Mouse (Mus musculus) limb, embryonic 14.5 days (tissue): ENCODE measurements around the gene Prkn. TPM values are rescaled to one million over a fixed set of nuclear protein-coding genes. Genes with fewer than 3 reads are reported as not detected.

ENCODE experiments used
- ATAC-seq: fragments of 200-750 bp; cut with Nextera tagmentation; 2 replicates; pipeline ENCODE4 v1.8.0; 2017; ENCODE audit warnings: low read depth, moderate number of reproducible peaks, moderate TSS enrichment; ENCODE audit not compliant: low FRiP score
- DNase-seq: peaks from one replicate; pipeline ENCODE4 v3.0.0-alpha.2; 2015; ENCODE audit warnings: low spot score
- H3K27ac ChIP-seq: fragments of 300-500 bp; sonication (generic); replicated peaks from 2 replicates; pipeline ENCODE4 v1.5.1; 2014; ENCODE audit warnings: low read depth, mild to moderate bottlenecking, low read length, moderate library complexity, mixed read lengths
- H3K27me3 ChIP-seq: fragments of 300-500 bp; sonication (generic); 2 replicates; pipeline ENCODE4 v1.6.1; 2014; ENCODE audit warnings: low read length, mixed read lengths; ENCODE audit not compliant: control insufficient read depth, insufficient read depth
- H3K36me3 ChIP-seq: fragments of 300-500 bp; sonication (generic); 2 replicates; pipeline ENCODE4 v1.6.1; 2014; ENCODE audit warnings: mild to moderate bottlenecking, low read length, moderate library complexity, mixed read lengths; ENCODE audit not compliant: control insufficient read depth, insufficient read depth
- H3K4me1 ChIP-seq: fragments of 300-500 bp; sonication (generic); 2 replicates; pipeline ENCODE4 v1.6.1; 2014; ENCODE audit warnings: antibody characterized with exemption, low read length, mixed read lengths; ENCODE audit not compliant: control insufficient read depth, insufficient read depth
- H3K4me2 ChIP-seq: fragments of 300-500 bp; sonication (generic); replicated peaks from 2 replicates; pipeline ENCODE4 v1.6.1; 2014; ENCODE audit warnings: low read depth, mild to moderate bottlenecking, low read length, moderate library complexity; ENCODE audit not compliant: severe bottlenecking
- H3K4me3 ChIP-seq: fragments of 300-500 bp; sonication (generic); replicated peaks from 2 replicates; pipeline ENCODE4 v1.5.1; 2014; ENCODE audit warnings: low read length
- H3K9ac ChIP-seq: fragments of 300-500 bp; sonication (generic); 2 replicates; pipeline ENCODE4 v1.6.1; 2014; ENCODE audit warnings: mild to moderate bottlenecking, low read depth, low read length, moderate library complexity; ENCODE audit not compliant: severe bottlenecking
- H3K9me3 ChIP-seq: fragments of 300-500 bp; sonication (generic); 2 replicates; pipeline ENCODE4 v1.6.1; 2016; ENCODE audit warnings: low read length; ENCODE audit not compliant: control insufficient read depth
- POLR2A ChIP-seq: fragments of 200-500 bp; IDR thresholded peaks from 2 replicates; pipeline ENCODE4 v1.8.0; 2012; ENCODE audit warnings: inconsistent platforms, mild to moderate bottlenecking, moderate library complexity, borderline replicate concordance; ENCODE audit not compliant: insufficient read depth, insufficient read length; ENCODE audit errors: extremely low read depth
- WGBS: fragments of 180-500 bp; shearing (Covaris S2); extraction: QIAGEN DNeasy Blood & Tissue Kit; methylation state at CpG from one replicate; pipeline ENCODE4 v1.1.7; 2014; 5-methylcytosine and 5-hydroxymethylcytosine counted together
- polyA plus RNA-seq, 2 experiments: library from polyadenylated mRNA; depleted of rRNA in 1 of 2; stranded (reverse) in 1 of 2; unstranded in 1 of 2; fragments of >200 nt; fragmentation: Nextera tagmentation in 1 of 2; extraction: Ambion mirVana in 1 of 2; gene quantifications; 2 replicates each; pipeline versions ENCODE4 v1.2.1 to v1.2.3; 2012 to 2014

The Prkn gene
- polyA plus RNA-seq, 2 experiments = 2.3 to 2.7 TPM

- Histone ChIP-seq H3K4me2 (no peak overlapping the region), H3K4me1 (peaks cover 13% of the 10 kb centered on the region; the same call in 1 of the 2 replicates), H3K36me3 (no peaks in the 10 kb centered on the region), H3K9ac (no peak overlapping the region), H3K27ac (no peak overlapping the region), H3K4me3 (no peak overlapping the region), H3K9me3 (no peaks in the 10 kb centered on the region), H3K27me3 (no peaks in the 10 kb centered on the region)
- ATAC-seq = no peak
- TF ChIP-seq POLR2A = no peak
- WGBS = 65% methylated on average over 2 of the region's 2 CpGs
- DNase-seq = no peak
Measured at GRCm38 (mm10) chr17:11033594-11033993, 193.4 kb downstream of the Prkn start.

GRCm38 (mm10) chr17:11038272-11038671 lies 198.1 kb downstream of the Prkn start:
- H3K4me2 ChIP-seq = no peak overlapping the region

DNA sequence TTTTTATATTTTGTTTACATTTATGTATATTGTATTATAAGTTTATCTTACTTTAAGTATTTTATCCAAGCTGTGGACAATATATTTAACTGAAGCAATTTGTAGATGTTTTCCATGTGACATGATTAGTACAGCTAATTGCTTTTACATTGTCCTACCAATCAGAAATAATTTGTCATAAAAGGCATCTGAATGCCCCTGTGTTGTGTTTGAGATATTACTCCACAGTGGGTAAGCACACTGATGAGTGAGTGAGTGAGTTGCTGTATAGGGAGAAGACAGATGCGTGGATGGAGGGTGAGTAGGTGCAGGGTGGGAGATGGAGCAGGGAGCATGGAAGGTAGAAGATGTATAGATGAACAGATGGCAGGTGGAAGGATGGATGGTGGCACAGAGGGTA lies 218.8 kb downstream of the Prkn start:
- no peaks in the 10 kb centered on the region for H3K27me3 ChIP-seq
- no peak overlapping the region for H3K4me3 ChIP-seq
- H3K4me1 ChIP-seq = no peaks in the 10 kb centered on the region
- 85% methylated on average over 1 of the region's 1 CpGs for WGBS
- H3K27ac ChIP-seq = no peak overlapping the region
- H3K4me2 ChIP-seq = no peak overlapping the region
- H3K36me3 ChIP-seq = no peaks in the 10 kb centered on the region
- no peak for DNase-seq
- H3K9ac ChIP-seq = no peak overlapping the region
- no peak for ATAC-seq
- H3K9me3 ChIP-seq = no peaks in the 10 kb centered on the region
- TF ChIP-seq POLR2A = no peak

More at GRCm38 (mm10) chr17:11038272-11038671, 198.1 kb downstream of the Prkn start:
- no peaks in the 10 kb centered on the region for H3K36me3 ChIP-seq
- DNase-seq (no peak), ATAC-seq (no peak)
- no peak overlapping the region for H3K27ac ChIP-seq
- no peaks in the 10 kb centered on the region for H3K4me1 ChIP-seq
- no peaks in the 10 kb centered on the region for H3K27me3 ChIP-seq
- no peak for TF ChIP-seq POLR2A
- no peak overlapping the region for H3K9ac ChIP-seq
- WGBS = 92% methylated on average over 1 of the region's 1 CpGs
- H3K4me3 ChIP-seq = no peak overlapping the region
- H3K9me3 ChIP-seq = no peaks in the 10 kb centered on the region

DNA sequence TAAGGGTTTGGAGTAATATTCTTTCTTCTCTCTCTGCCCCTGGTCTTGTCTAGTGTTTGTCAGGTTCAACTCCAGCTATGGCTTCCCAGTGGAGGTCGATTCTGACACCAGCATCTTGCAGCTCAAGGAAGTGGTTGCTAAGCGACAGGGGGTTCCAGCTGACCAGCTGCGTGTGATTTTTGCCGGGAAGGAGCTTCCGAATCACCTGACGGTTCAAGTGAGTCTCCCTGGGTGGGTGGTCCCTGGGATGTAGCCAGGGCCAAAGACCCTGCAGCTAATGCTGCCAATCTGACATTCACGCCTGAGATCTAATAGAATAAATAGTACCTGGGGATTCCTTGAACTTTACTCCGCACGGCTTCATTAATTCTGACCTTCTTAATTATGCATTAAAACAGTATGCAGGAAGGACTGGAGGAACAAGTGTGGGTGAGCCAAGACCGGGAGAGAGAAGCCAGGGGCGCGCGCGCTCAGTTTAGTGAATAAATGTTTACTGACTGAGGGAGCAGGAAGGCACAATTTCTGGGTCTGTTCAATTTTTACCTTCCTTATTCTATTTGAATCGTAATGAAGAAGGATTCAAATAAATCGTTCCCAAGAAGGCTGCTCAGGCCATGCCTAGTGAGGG lies 227.0 kb downstream of the Prkn start:
- H3K9ac ChIP-seq = no peak overlapping the region
- no peak for TF ChIP-seq POLR2A
- whole genome bisulfite sequencing = 6% methylated on average over 16 of the region's 16 CpGs
- no peak overlapping the region for H3K4me3 ChIP-seq
- H3K4me1 ChIP-seq = peaks cover 9% of the 10 kb centered on the region; the same call in 1 of the 2 replicates
- no peak overlapping the region for H3K27ac ChIP-seq
- DNase-seq = no peak
- H3K27me3 ChIP-seq = no peaks in the 10 kb centered on the region
- H3K9me3 ChIP-seq = no peaks in the 10 kb centered on the region
- H3K4me2 ChIP-seq = peak overlapping the region; percentile 27
- no peak for ATAC-seq
- no peaks in the 10 kb centered on the region for H3K36me3 ChIP-seq

DNA sequence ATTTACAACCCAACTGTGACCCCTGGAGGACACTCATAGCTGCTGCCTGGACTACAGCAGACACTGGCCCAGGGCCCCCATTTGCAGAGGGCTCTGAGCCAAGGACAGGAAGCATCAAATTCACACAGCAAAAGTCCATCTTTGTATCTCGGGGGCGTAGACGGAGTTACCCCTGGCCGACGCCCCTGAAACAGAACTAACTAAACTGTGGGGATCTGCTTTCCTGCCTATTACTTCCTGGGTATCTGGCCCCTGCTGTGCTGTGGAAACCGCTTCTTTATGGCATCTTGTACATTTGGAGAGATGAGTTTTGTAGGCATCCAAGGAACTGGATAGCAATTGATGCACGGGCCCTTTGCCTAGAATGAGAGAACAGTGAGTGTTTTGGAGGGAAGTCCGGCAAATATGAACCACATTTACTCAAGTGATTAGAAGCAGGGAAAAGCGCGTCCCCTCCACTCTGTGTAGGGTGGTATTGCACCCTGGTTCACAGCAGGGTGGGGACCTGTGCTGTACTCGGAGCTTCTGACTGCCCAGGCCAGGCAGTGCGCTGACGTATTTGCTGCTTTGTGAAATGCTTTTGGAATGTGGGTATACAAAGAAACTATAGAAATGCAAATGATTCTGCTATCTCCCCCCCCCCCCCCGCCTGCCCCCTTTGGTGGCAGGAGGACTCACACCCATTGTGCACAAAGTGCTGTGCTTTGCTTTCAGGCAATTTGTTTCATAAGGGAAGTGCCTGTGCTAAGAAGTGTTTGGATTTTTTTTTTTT lies 227.7 kb downstream of the Prkn start:
- Histone ChIP-seq H3K27me3 (no peaks in the 10 kb centered on the region), H3K4me2 (peak overlapping the region; percentile 27), H3K9ac (no peak overlapping the region), H3K9me3 (no peaks in the 10 kb centered on the region), H3K4me1 (peaks cover 9% of the 10 kb centered on the region; the same call in 1 of the 2 replicates), H3K4me3 (no peak overlapping the region), H3K27ac (no peak overlapping the region), H3K36me3 (no peaks in the 10 kb centered on the region)
- ATAC-seq (peak; percentile 55; the same call in 1 of the 2 replicates), DNase-seq (peak; percentile 70)
- WGBS = 10% methylated on average over 14 of the region's 14 CpGs
- no peak for TF ChIP-seq POLR2A
